Mouse (Mus musculus): Measurements from ENCODE around the gene Olfr965.

Gene Olfr965

DNA sequence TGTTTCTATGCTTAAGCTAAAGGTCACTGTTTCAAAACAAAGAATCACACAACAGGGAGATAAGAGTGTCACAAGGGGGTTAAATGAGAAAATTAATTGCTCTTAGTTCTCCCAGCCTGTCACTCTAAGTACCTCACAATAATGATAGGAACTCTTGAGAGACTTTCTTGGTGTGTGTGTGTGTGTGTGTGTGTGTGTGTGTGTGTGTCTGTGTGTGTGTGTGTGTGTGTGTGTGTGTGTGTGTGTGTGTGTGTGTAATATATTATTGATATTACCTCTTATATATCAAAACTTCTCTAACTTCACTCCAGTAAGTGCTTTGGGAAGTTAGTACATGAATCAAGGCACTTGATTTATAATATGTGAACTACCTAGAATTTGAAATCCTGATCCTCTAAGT lies at the start of gene Olfr965:
TSS of gene Olfr965 (plus strand) at position 301 of the 400 bp plus-strand sequence.
- no peak for TF ChIP-seq GATA4 (IDR thresholded peaks at IDR 0.05; ENCODE audit: insufficient replicate concordance, low read length)

DNA sequence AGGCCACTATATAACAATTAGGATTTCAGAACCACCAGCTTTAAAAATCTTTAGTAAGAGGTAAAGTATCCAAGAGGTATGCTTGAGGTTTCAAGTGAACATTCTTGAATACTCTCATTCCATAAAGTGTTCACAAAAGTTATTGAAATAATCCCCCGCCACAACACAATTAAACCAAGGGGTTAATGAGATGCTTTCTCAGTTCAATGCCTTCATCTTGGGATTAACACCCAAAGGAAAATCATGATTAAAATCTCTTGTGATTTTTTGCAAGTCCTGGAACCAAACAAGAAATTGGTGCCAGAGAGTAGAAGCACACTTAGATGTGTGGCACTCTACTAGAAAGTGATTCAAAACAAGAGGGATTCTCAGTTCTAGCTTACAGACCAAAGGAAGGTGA lies 44.2 kb upstream of the Olfr965 start, which contains the start of gene Olfr963:
TSS of gene Olfr963 (plus strand) at position 301 of the 400 bp plus-strand sequence.
- TF ChIP-seq GATA4 (IDR thresholded peaks at IDR 0.05; ENCODE audit: insufficient replicate concordance, low read length), result no peak

- TF ChIP-seq GATA4 (IDR thresholded peaks at IDR 0.05; ENCODE audit: insufficient replicate concordance, low read length), result no peak
Measured at GRCm38 (mm10) chr9:39669723-39670122, 41.4 kb upstream of the Olfr965 start.

DNA sequence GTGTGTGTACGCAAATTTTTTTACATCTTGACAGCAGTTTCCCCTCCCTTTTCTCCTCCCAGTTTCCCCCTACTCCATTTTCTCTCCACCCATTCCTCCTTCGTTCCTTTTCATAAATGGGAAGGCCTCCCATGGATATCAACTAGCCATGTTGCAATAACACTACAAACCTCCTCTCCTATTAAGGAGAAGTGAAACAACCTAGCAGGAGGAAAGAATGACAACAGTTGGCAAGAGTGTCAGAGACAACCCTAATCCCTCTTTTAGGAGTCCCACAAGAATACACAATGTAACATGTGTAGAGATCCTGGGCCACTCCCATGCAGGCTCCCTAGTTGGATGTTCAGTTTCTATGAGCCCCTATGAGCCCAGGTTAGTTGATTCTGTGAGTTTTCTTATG lies 36.3 kb upstream of the Olfr965 start:
- no peak for TF ChIP-seq GATA4 (IDR thresholded peaks at IDR 0.05; ENCODE audit: insufficient replicate concordance, low read length)

- no peak for TF ChIP-seq GATA4 (IDR thresholded peaks at IDR 0.05; ENCODE audit: insufficient replicate concordance, low read length)
Measured at GRCm38 (mm10) chr9:39678557-39678956, 32.6 kb upstream of the Olfr965 start.

- no peak for TF ChIP-seq GATA4 (IDR thresholded peaks at IDR 0.05; ENCODE audit: insufficient replicate concordance, low read length)
Measured at GRCm38 (mm10) chr9:39679280-39679679, 31.9 kb upstream of the Olfr965 start.

DNA sequence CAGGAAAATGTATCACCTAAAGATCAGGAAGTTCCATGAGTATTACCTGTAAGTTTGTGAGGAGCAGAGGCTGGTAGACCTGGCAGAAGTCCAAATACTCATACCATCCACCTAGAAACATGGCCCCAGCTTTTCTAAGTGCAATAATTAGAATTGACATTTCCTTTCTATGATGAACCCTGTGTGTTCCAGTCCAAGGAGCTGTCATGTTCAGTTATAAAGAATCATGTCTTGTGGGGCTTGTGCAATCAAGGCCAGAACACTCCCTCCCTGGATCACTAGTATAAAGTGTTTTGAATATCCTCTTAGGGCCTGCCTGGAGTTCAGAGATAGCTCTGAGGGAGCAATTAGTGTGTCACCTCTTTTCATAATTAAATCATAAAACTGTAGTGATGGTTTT lies 4.1 kb upstream of the Olfr965 start, which contains the start of gene Olfr149:
TSS of gene Olfr149 (minus strand) at position 101 of the 400 bp plus-strand sequence.
- no peak for TF ChIP-seq GATA4 (IDR thresholded peaks at IDR 0.05; ENCODE audit: insufficient replicate concordance, low read length)

- no peak for TF ChIP-seq GATA4 (IDR thresholded peaks at IDR 0.05; ENCODE audit: insufficient replicate concordance, low read length)
Measured at GRCm38 (mm10) chr9:39708958-39709357, 2.2 kb upstream of the Olfr965 start.

DNA sequence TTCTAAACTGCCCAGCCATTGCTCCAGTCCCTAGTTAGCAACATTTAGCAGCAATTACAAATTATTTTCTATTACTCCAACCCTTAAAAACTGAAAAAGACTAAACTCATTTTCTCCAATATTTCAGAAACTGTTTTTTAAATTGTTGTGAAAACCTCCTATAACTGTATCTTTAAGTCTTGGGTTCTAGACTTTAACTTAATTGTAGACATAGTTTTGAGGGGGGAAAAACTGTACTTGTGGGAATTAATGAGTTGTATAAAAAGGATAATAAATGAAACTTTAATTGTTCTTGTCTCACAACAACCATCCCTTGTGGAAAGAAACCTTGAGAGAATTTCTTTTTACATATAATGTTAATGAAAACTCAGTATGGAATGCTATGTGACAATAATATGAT lies 19.5 kb downstream of the Olfr965 start, which contains the start of gene Olfr150:
TSS of gene Olfr150 (plus strand) at position 301 of the 400 bp plus-strand sequence.
- no peak for TF ChIP-seq GATA4 (IDR thresholded peaks at IDR 0.05; ENCODE audit: insufficient replicate concordance, low read length)

- no peak for TF ChIP-seq GATA4 (IDR thresholded peaks at IDR 0.05; ENCODE audit: insufficient replicate concordance, low read length)
Measured at GRCm38 (mm10) chr9:39740741-39741140, 29.6 kb downstream of the Olfr965 start.

GRCm38 (mm10) chr9:39745949-39746348 lies 34.8 kb downstream of the Olfr965 start, which contains the start of gene Olfr967:
Olfr967 (plus strand) TSS chr9:39746249.
- TF ChIP-seq GATA4 (IDR thresholded peaks at IDR 0.05; ENCODE audit: insufficient replicate concordance, low read length), result no peak

GRCm38 (mm10) chr9:39746428-39746827 lies 35.3 kb downstream of the Olfr965 start:
- TF ChIP-seq GATA4 (IDR thresholded peaks at IDR 0.05; ENCODE audit: insufficient replicate concordance, low read length), result no peak

Measured in liver, adult (tissue).